Mouse (Mus musculus): ENCODE results near the gene Ubc.

Ubc gene

DNA sequence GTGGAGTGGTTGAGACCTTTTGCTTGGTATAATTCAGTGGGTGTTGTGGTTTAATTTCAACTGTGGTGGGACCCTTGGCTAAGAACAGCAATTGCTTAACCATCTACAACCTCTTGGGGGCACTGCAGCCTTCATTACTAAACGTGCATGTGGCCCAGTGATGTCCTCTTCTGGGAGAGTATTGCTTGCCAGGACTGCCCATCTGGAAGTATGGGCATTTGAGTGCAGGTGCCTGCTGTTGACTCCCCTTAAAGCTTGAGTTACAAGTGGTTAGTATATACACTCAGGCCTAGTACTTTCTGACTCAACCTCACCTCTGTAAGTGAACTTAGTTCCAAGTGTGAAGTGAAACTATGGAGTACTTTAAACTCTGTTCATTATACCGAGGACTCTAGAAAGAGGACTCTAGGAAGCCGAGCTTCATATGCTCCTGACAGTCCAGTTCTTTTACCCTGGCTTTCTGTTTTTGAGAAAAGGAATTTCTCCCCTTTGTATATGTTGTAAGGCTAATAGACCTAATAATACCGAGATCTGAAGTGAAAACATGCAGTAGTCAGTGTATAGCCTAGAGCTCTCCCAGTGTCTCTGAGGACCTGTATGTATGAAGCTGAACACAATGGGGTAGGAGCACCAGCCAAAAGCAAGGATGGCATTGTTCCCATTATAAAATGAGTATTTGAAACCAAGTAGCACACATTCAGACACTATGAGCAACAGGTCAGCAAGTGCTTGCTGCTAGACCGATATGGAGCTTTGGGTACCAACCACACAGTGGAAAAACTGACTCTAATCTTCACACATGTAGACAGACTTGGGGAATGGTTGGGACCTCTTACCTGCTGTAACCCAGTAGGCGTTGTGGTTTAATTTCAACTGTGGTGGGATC, 7.1 kb downstream of the Ubc start:
- DNase-seq (ENCODE audit: low read depth) = peak; percentile 84

DNA sequence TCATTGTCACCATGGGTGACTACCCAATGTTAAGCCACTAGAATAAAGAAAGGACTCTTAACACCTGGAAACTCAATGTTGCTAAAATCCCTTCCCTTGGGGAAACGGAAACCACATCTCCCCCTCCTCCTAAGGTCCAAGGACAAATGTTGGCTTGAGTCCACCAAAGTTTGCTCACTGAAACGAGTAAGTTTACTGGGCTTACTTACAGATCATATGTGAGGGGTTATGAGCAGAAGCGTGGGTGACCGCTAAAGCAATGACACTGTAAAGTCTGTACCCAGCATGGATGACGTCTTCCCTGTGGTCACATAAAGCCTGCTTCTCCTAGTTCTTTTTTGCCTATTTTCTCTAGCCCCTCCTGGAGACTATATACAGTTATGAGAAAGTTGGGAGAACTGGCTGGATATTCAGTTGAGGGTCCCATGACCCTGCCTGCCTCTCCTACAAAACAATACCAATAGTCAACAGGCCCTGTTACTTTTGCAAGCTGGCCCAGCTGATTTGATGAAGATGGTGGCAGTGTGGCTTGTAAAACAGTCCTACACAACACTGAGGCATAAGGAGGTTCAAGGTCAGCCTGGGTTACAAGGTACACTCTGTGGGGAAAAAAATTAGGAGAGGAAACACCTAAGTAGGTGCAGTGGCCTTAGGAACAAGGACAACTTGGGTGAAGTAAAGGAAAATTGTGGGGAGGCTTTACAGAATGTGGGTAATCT, 7.9 kb downstream of the Ubc start:
- DNase-seq (ENCODE audit: low read depth) = peak; percentile 27

DNA sequence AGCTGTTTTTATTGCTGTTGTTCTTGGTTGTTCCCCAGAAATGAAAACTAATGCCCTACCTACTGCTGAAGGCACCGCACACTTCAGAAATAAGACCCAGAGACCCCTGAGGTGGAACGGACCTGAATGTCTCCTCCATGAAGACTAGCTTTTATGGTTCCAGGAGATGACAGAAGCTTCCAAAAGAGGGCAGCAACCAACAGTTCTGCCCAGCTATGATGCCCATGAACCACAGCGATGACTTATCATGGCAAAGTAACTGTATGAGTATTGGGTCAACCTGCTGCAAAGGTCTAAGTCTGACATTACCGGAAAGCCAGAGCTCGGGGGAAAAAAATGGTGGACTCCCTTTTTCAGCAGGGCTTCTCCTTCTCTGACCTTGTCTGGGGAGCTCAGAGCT, 11.1 kb downstream of the Ubc start:
- DNase-seq (ENCODE audit: low read depth) = peak; percentile 56

DNA sequence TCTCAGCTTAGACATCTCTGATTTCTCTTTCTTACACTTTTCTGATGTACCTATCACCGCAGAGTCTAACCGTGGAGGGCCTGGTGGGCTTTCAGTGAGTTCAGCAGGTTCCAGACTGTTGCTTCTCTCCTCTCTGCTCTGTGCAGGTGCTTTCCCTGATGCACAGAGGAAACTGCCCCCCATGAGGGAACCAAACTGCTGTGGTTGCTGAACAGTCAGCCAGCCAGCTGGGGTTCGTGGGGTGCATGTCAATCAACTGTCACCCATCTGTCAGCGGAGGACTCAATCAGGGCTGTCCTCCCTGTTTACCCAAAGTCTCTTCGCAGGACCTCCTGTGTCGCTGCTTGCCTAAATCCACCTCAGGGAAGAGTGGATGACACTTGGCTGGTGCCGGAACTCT, 12.8 kb downstream of the Ubc start:
- DNase-seq (ENCODE audit: low read depth) = no peak

DNA sequence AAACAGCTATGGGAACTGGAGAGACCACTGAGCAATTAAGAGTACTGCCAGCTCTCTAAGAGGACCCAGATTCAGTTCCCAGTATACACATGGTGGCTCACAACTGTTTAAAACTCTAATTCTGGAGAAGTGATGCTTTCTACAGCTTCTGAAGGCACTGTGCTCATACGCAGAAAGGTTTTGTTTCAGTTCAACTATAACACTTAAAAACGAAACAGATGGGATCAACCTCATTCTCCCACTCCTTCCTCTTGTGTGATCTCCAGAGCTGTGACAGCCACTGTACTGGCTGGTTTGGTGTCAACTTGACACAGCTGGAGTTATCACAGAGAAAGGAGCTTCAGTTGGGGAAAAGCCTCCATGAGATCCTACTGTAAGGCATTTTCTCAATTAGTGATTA, 14.1 kb downstream of the Ubc start:
- DNase-seq (ENCODE audit: low read depth) = no peak

DNA sequence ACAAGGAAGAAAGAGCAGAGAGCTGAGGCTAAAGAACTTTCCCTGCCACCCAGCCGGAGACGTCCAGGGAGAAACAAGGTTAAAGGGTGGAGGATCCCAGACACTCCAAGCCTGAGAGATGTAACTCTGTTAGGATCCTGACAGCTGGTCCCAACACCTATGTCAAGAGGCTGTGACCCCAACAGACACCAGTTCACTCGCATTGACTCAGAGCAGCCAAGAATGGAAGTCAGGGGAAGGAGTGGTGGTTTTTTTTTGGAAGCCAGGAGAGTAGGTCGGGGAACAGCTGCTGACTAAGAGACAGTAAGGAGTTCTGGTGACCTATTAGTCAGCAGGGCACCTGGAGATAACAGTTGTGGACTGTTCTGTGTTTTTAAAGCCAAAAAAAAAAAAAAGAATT, 18.0 kb downstream of the Ubc start:
- DNase-seq (ENCODE audit: low read depth) = no peak

DNA sequence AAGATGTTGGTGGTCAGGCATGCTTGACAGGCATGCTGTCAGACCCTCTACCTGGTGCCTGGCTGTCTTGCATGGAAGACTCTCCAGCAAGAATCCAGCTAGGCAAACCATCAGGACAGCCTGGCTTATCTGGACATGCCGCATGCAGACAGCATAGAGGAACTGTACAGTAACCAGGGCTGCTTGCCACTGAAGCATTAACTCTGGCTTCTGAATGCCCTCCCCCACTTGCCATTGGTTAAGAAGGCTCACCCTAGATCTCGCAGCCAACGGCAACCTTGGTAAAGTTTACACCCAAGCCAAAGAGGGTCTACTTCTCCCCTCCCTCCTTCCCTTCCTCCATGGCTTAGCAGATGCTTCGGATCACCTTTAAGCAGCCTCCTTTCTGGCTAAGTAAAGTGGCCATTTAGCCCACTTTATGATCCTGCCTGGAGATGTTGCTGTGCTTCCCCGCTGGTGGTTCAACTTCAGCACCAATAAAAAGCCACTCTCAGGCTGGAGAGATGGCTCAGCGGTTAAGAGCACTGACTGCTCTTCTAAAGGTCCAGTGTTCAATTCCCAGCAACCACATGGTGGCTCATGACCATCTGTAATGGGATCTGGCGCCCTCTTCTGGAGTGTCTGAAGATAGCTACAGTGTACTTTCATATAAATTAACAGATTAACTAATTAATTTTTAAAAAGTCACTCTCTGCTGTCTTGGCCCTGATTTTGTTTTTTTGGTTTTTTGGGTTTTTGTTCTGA, 18.9 kb downstream of the Ubc start:
- DNase-seq (ENCODE audit: low read depth) = no peak

DNA sequence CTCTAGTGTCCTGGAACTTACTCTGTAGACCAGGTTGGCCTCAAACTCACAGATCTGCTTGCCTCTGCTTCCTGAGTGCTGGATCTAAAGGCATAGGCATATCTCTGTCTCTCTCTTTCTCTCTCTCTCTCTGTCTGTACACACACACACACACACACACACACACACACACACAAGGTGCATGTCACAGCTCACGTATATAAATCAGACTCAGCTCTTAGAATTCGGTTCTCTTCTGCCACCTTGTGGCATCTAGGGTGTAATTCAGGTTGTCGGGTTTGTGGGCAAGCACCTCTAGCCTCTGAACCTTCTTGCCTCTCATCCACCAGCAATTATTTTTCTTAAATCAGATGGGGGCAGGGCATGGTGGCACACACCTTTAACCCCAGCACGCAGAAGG, 21.4 kb downstream of the Ubc start:
- peak; percentile 91 for DNase-seq (ENCODE audit: low read depth)

DNA sequence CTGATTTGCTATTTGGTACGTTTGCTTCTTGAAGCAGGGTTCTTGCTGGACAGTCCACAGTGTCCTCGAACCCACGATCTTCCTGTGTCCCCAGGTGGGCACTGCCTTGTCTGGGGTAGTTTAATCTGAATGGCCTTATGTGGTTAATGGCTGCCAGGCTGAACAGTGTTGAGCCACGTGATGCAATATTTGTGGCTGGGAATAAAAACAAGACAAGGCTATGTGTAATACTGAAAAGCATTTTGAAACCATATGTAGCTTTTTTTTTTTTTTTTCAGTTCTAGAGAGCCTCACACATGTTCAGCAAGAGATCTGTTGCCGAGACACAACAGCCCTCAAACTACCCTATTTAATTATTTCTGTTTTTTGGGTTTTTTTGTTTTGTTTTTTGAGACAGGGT, 21.8 kb downstream of the Ubc start:
- peak; percentile 87 for DNase-seq (ENCODE audit: low read depth)

DNA sequence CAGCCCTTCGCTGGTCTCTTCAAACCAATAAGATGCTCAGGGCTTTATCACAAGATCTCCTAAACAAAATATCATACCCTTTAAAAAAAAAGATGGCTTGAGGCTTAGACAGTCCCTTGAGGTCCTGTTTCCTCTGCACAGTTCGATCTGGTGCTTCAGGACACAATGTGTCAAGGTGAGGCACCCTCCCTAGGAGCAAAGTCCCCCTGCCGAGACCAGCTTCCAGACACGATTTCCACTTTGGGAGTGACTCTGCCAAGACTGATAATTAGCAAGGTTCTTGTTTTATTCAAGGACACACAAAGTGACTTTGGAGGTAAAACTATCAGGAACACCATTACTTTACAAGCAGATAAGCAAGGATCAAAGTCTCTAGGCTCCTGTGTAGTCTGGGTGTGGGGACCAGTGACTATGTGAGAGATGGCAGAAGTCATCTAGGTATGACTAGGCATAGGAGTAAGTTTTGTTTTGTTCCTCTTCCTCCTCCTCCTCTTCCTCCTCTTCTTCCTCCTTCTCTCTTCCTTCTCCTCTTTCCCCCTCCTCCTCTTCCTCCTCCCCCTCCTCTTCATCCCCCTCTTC, 25.1 kb downstream of the Ubc start:
- DNase-seq (ENCODE audit: low read depth) = no peak

DNA sequence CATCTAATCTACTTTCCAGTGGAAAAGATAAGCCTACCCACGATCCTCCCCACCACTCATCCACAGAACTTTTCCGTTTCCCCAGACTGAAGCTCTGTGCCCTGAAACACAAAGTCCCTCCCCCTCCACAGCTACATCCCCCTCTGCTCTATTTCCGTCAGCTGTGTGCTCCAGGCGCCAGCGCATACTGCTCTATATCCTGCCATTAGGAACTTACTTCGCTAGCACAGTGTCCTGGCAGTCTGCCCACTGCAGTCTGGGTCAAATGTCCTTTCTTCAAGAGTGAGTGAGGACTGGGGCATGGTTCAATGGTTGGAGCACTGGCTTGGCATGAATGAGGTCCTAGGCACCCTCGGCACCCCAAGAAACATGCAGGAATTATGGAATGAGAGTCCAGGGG, 26.1 kb downstream of the Ubc start:
- DNase-seq (ENCODE audit: low read depth) = no peak

DNA sequence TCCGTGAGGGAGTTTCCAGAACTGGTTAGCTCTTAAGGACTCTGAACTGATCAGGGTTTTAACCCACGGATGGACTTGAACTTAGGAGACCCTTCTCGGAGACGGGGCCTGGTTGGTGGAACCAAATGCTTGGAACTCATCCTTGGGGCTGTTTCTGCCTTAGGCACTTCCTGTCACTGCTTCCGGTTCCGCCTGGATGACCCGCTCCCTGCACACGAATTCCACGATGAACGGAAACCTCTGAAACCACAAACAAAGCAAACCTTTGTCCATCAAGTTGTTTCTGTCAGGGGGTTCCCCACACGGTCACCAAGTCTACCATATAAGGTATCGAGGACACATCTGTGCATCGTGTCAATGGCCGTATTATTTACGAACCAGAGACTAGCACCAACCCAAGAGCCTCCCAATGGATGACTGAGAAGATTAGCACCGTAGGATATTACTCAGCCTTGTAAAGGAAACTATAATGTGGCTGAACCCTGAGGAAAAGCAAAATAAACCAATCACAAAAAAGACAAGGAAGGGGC, 29.0 kb downstream of the Ubc start:
- no peak for DNase-seq (ENCODE audit: low read depth)

DNA sequence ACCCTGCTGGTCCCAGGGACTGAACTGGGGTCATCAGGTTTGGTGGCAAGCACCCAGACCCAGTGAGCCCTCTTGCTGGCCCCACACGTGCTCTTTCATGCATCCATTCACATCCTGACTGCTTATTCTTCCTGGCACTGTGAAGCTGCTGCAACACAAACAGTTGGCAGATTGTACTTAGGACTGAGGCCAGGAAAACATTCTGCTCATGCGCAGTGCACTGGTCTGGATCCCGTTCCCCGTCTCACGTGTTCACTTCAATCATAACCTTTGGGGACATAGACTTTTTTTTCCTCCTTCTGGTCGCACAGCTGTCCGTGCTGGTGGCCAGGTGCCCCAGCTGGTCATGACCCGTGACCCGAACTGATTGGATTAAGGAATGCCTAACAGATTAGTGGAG, 29.4 kb downstream of the Ubc start:
- no peak for DNase-seq (ENCODE audit: low read depth)

DNA sequence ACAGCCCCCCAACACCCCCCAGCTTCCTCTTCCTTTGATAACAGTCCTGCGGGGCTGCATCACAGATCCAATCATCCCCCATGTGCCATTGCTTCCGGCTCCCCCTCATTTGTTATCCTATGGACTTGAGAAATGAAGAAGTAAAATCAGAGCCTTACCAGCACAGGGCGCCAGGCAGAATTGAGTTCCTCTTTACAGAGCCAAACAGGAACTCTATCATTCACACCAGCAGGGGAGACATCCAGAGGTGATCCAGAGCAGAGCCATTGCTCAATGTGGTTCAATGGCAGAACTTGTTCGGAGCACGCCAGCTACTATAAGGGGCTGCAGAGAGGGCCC, 31.8 kb downstream of the Ubc start:
- no peak for DNase-seq (ENCODE audit: low read depth)

DNA sequence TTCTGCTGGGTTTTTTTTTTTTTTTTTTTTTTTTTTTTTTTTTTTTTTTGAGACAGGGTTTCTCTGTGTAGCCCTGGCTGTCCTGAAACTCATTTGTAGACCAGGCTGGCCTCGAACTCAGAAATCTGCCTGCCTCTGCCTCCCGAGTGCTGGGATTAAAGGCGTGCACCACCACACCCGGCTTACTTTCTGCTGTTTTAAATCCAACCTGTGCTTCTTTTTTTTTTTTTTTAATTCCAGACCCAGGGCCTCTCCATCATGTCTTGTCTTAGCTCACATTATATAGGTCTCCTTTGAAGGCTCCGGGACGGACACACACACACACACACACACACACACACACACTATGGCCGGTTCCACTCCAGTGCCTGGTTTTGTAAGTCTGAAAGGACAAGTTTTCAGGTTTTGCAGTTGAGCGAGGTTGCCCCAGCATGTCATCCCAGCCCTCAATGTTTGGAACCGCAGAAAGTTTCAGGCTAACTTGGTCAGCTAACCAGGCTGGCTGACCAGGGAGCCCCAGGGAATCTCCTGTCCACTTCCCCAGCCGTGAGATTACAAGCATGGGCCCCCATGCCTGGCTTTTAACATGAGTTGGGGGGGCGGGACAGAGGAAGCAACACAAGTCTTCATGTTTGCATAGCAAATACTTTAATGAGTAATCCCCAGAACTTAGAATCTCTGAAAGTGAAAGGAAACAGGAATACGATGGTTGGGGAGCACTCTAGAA, 32.3 kb downstream of the Ubc start:
- DNase-seq (ENCODE audit: low read depth) = no peak

DNA sequence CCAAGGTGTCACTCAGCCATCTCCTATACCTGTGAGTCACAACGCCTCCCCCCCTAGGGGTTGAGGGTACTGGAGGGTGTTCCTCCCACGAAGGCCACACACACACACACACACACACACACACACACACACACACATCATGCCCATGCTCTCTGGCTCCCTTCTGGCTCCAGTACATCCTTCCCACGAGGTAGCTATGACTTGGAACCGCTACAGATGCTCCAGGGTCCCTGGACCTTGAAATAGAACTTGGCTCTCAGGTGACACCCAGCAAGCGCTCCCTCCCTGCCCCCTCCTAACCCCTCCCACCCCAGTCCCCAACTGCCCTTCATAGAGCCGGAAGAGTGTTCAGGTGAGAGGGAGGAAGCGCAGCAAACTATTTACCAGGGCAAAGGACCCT, 34.4 kb downstream of the Ubc start:
- no peak for DNase-seq (ENCODE audit: low read depth)

DNA sequence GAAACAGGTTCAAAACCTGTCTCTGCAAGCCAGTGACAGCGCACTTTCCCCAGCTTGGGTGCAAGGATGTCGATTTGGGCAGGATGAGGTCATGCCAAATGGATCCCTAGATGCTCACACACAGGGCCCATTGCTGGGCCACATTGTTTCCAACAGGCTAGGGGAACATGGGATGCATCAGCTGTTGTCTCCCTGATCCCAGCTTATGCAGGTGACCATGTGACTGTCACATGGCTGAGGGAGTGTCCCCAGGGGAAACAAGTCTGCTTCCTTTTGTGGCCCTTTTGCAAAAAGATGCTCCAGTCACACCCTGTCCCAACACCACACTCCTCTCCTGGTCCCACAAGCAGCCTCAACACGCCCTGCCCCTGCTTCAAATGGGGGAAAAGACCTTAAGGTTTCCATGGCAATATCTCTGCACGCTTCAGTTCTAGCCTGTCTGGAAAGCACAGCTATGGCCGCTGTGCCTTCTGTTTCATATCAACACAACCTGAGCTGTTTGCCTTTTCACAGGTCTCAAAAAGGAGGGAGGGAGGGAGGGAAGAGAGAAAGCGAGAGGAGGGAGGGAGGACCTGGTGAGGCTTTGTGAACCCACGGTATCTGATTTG, 35.0 kb downstream of the Ubc start:
- DNase-seq (ENCODE audit: low read depth) = no peak

DNA sequence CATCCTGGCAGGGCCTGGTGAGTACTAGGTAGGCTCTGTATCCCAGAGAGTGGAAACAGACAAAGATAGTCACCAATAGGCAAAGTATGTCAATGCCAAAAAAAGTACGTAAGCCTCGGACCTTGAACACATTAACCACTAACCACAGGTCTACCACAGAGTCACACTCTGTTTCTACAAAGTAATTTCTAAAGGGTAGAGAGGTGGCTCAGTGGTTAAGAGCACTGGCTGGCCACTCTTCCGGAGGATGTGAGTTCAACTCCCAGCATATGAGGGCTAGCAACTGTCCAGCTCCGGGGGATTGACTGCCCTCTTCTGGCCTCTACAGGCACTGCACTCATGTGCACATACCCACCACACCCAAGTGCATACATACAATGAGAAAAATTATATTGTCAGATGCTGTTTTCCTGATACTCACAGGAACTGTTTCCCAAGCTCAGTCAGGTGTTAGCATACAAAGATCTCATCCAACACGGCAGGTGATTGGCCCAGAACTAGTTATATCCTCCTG, 37.2 kb downstream of the Ubc start:
- no peak for DNase-seq (ENCODE audit: low read depth)

DNA sequence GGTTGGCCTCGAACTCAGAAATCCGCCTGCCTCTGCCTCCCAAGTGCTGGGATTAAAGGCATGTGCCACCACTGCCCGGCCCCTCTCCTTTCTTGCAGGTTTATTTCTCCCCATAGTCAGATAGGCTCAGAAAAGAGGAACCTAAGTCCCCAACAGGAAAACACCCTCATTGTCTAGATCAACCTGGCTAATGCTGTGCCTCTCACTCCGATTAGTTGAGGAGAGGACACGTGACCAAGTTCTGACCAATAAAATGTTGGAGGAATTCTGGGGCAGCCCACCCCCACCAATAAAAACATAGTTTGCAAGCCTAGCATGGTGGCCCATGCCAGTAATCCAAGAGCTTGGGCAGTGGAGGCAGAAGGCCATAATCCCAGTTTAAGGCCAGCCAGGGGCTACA, 38.1 kb downstream of the Ubc start:
- no peak for DNase-seq (ENCODE audit: low read depth)

DNA sequence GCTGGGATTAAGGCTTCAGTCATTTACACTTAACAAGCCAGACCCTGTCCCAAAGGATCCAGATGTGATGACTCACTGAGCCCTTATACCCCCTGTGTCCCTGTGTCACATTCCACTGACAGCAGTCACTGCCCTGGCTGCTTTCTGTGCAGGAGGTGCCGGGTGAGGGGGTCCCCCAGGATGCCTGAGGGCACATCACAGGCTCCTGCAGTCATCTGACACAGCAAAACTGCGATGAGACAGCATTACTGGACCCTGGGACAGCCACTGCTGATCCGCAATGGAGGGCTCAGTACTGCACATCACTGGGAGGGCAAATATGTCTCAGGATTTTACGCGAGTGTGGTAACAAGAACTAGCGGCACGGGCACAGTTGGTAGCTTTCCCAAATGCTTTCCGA, 38.9 kb downstream of the Ubc start:
- DNase-seq (ENCODE audit: low read depth) = peak; percentile 50

DNA sequence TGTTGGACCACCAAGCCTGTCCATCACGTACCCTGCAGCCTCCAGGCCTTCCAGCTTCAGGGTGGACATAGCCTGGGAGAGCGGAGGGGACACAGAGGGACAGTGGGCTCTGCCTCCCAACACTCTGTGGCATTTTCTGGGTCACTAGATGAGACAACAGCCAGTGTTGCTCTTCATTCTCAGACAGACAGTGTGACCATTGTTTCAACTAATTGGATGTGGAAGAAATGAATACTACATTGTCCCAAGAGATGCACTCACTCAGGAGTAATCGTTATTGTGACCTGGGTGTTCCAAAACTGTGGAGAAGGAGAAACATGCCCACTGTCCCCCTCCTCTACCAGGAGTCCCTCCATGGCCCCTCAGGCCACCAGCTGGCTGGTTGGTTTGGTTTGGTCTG, 40.6 kb downstream of the Ubc start:
- DNase-seq (ENCODE audit: low read depth) = no peak

Data from NIH3T3 (cell line).